Mouse (Mus musculus): Measurements from ENCODE around the gene Zcwpw1.
"Not testable (repeated sequence)": the region's sequence is repeated elsewhere in the genome, so short reads cannot be mapped to it uniquely, and the experiment has no call there.

The Zcwpw1 gene

GRCm38 (mm10) chr5:137787151-137787928, at the start of gene Zcwpw1, which contains the start of gene Mepce:
TSS of gene Zcwpw1 (plus strand) at chr5:137787798.
TSS of gene Mepce (minus strand) at chr5:137787655.
- DNase-seq (ENCODE audit: low spot score), result peak; percentile 92

DNA sequence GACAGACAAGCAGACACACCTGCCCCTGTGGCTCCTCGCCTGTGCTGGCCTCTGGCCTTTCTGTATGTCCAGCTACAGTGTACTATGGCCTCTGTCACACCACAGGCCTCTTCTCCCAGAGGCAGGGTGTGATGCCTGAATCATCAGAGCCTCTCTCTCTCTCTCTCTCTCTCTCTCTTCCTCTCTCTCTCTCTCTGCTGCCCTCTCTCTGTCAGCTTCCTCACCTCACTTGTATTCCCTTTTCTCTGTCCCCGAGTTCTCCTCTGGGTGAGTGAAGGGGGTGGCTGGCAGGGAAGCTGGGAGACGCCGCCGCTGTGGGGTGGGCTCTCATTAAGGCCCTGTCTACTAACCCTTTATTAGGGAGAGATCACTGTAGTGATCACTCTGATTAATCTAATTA, 49.1 kb upstream of the Zcwpw1 start:
- DNase-seq (ENCODE audit: low spot score), result no peak

DNA sequence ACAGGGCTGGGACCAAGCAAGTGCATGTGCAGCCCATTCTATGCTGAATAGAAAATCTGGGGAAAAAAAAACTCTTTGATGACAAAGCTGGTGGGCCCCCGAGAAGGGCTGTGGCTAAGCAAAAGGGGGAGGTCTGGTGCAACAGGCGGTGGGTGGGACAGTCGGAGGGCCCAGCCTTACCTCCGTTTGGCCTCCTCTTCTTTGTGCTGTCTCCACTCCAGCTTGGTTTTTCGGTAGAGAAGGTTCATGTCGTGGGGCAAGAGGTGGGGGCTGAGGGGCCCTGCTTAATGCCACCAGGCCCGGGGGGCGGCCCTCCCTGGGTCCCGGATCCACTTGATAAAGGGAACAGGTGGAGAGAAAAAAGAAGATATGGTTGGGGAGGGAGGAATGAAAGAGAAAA, 48.1 kb upstream of the Zcwpw1 start:
- no peak for DNase-seq (ENCODE audit: low spot score)

- no peak for DNase-seq (ENCODE audit: low spot score)
Observed at GRCm38 (mm10) chr5:137740506-137740905, 47.1 kb upstream of the Zcwpw1 start.

DNA sequence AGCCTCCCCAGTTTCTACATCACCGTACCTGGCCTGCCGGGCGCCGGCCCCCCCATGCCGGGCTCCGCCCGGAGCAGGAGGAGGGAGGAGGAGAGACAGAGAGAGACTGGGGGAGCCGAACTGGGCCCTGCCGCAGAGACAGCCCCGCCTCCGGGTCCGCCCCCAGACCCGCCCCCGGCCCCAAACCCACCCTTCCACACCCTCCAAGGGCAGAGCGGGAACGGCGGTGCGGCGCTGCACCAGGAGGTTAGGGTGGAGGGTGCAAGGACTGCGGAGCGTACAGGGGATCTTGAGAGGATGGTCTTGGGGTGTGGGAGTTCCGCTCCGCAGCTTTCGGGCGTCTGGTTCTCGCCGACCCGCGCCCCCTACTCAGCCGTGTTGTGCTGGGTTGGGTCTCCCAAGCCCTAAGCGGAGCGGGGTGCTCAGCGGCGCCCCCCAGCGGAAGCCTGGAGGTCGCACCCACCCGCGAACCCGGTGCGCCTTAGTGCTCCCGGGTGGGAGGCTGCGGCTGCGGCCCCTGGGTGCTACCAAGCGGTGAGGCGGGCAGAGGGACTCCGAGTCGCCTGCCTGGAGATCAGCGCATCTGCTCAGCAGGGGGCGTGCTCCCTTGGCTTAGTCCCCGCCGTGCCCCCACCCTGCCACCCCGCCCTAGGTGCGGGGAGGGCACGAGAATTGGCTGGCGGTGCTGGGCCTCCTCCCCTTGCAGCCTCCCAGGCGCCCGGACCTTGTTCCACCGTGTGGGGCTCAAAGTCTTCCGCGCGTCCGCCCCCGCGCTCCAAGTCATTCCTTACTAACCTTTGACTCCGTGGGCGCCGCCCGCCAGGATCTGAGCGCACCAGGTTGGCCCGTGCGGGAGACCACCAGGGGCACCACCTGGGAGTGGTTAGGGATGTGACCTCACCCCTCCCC, 46.3 kb upstream of the Zcwpw1 start, which contains the start of gene Nyap1:
Gene Nyap1, minus strand, starts transcription at position 585 of the 909 bp plus-strand sequence.
- peak; percentile 76 for DNase-seq (ENCODE audit: low spot score)

DNA sequence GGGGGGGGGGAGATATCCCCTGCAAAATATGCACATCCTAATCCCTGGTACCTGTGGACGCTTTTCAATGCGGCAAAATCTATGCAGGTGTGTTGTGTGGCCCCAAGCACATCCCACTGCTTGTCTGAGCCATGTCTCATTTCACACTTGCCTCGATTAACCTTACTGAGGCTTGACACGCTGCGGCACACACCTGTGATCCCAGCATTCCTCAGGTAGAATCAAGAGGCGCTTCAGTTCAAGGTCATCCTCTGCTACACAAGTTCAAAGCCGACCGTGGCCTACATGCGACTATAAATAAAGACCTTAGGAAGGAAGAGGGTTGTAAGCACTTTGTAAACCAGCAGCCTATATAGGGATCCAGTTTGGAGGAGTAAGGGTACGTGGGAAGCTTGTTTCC, 45.5 kb upstream of the Zcwpw1 start:
- no peak for DNase-seq (ENCODE audit: low spot score)

- DNase-seq (ENCODE audit: low spot score), result no peak
Observed at GRCm38 (mm10) chr5:137742836-137743235, 44.8 kb upstream of the Zcwpw1 start.

DNA sequence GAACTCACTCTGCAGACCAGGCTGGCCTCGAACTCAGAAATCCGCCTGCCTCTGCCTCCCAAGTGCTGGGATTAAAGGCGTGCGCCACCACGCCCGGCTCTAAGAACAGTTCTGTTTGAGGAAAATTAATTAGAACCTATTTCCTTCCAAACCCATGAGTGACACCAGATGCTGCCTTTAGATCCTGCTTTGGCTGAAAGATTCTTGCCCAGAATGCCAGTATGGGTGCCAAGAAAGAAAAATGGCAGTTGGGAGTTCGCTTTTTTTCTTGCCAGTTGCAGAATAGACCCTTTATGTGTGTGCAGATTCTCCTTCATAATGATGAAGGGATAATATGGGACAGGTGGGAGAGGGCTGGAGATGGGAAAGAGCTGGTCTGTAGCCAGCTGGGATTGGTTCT, 43.4 kb upstream of the Zcwpw1 start:
- DNase-seq (ENCODE audit: low spot score), result no peak

- DNase-seq (ENCODE audit: low spot score), result peak; percentile 96
Observed at GRCm38 (mm10) chr5:137745214-137746171, 42.1 kb upstream of the Zcwpw1 start, which contains the start of gene Tsc22d4. TSS of gene Tsc22d4 (plus strand) at chr5:137745730.

- DNase-seq (ENCODE audit: low spot score), result no peak
Observed at GRCm38 (mm10) chr5:137746282-137746850, 41.2 kb upstream of the Zcwpw1 start.

- DNase-seq (ENCODE audit: low spot score), result no peak
Observed at GRCm38 (mm10) chr5:137746851-137747325, 40.7 kb upstream of the Zcwpw1 start.

DNA sequence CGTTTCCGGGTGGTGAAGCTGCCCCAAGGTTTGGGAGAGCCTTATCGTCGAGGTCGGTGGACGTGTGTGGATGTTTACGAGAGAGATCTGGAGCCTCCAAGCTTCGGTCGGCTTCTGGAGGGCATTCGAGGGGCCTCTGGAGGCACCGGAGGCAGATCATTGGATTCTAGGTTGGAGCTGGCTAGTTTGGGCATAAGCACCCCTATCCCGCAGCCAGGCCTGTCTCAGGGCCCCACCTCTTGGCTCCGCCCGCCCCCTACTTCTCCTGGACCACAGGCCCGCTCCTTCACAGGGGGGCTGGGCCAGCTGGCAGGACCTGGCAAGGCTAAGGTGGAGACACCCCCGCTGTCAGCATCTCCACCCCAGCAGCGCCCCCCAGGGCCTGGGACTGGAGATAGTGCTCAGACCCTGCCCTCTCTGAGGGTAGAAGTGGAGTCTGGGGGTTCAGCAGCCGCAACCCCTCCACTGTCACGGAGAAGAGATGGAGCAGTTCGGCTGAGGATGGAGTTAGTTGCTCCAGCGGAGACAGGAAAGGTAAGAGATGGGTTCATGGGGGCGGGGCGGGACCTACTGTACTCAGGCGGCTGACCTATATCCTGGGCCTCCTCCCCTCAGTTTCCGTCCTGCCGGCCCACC, 40.2 kb upstream of the Zcwpw1 start:
- no peak for DNase-seq (ENCODE audit: low spot score)

GRCm38 (mm10) chr5:137748130-137748770, 39.3 kb upstream of the Zcwpw1 start:
- DNase-seq (ENCODE audit: low spot score), result no peak

DNA sequence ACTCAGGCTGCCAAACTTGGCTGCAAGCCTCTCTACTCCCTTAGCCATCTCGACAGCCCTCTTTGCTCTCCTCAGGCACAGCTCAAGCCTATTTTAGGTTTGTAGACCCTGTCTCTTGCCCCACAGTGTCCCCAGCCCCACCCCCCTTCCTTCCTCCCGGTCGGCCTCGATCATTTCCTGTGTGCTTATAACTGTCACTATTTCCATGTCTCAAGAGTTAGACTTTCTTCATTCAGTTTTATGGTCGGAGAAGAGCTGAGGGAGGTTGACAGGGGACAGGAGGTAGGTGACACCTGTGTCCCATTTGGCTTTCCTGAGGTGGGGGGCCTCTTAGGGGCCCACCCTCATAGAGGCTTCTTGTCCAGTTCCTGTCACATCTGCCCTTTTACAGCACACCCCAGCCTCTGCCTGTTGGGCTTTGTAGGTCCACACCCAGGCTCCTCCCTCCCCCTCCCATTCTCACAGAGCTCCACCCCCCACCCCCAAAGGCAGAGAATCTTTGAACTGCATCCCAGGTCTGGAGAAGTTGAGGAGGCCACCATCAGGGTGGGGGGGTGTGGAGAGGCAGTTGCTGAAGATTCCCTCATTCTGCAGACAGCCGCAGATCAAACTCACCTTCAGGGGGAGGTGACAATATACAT, 38.3 kb upstream of the Zcwpw1 start:
- no peak for DNase-seq (ENCODE audit: low spot score)

DNA sequence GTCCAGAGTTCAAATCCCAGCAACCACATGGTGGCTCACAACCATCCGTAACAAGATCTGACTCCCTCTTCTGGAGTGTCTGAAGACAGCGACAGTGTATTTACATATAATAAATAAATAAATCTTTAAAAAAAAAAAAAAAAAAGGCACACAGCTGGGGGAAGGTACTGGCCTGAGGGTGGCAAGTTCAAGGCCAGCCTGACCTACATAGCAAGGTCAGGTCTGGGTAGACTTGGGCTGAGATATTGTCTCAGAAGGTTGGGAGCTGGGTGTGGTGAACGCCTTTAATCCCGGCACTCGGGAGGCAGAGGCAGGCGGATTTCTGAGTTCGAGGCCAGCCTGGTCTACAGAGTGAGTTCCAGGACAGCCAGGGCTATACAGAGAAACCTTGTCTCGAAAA, 37.4 kb upstream of the Zcwpw1 start:
- not testable (repeated sequence) for DNase-seq (ENCODE audit: low spot score)

GRCm38 (mm10) chr5:137751221-137751887, 36.2 kb upstream of the Zcwpw1 start:
- no peak for DNase-seq (ENCODE audit: low spot score)

GRCm38 (mm10) chr5:137751988-137752387, 35.6 kb upstream of the Zcwpw1 start:
- DNase-seq (ENCODE audit: low spot score), result no peak

DNA sequence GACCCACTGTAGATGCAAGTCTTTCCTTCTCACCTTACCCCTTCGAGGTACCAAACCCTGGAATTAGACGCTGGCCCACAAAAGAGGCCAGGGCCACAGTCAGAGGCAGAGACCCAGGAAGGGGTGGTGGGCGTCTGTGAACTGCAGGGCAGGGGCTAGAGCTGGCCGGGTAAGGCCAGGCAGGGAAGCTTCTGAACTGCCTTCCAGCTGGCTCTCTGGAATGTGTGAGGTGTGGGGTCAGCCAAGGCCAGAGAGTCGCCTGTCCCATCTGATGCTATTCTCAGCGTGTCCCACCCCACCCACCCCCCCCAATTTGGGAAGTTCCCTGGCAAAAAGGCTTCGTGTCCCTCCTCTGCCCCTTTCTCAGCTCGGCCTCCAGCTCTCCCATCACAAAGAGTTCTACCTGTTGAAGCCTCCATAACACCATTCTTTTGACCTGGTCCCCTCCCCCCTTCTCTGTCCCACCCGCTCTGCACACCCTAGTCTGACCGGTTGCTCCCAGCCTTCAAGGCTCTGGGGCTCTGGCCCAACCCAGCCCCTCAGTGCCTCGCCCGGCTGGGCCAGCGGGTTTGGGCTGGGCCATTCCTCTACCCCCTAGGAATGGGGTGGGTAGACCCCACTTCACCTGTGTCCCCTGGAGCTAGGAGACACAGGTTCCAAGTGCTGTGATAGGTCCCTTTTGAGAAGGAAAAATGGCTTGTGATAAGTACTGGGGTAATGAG, 34.3 kb upstream of the Zcwpw1 start:
- DNase-seq (ENCODE audit: low spot score), result no peak
